Mouse (Mus musculus) neural tube, embryonic 15.5 days (tissue): Measurements from ENCODE around the gene Ppp2r3a. TPM values are rescaled to one million over a fixed set of nuclear protein-coding genes. Genes with fewer than 3 reads are reported as not detected.
A peak's percentile ranks its signal among the peaks of the same experiment; 100 is the strongest.

Experiments
- ATAC-seq: fragments of 200-750 bp; cut with Nextera tagmentation; 2 replicates; pipeline ENCODE4 v1.8.0; 2017; ENCODE audit warnings: mild to moderate bottlenecking, moderate TSS enrichment, moderate library complexity; ENCODE audit not compliant: low FRiP score
- H3K27ac ChIP-seq: fragments of 300-500 bp; sonication (generic); replicated peaks from 2 replicates; pipeline ENCODE4 v1.5.1; 2015; ENCODE audit warnings: mild to moderate bottlenecking, inconsistent platforms
- H3K27me3 ChIP-seq: fragments of 300-500 bp; sonication (generic); replicated peaks from 2 replicates; pipeline ENCODE4 v1.6.1; 2015; ENCODE audit warnings: inconsistent platforms
- H3K36me3 ChIP-seq: fragments of 300-500 bp; sonication (generic); 2 replicates; pipeline ENCODE4 v1.6.1; 2015; ENCODE audit warnings: inconsistent platforms
- H3K4me1 ChIP-seq: fragments of 300-500 bp; sonication (generic); 2 replicates; pipeline ENCODE4 v1.6.1; 2015; ENCODE audit warnings: inconsistent platforms
- H3K4me2 ChIP-seq: fragments of 300-500 bp; sonication (generic); 2 replicates; pipeline ENCODE4 v1.6.1; 2015; ENCODE audit warnings: inconsistent platforms, mild to moderate bottlenecking, moderate library complexity
- H3K4me3 ChIP-seq: fragments of 300-500 bp; sonication (generic); replicated peaks from 2 replicates; pipeline ENCODE4 v1.5.1; 2015; ENCODE audit warnings: mild to moderate bottlenecking, inconsistent platforms
- H3K9ac ChIP-seq: fragments of 300-500 bp; sonication (generic); replicated peaks from 2 replicates; pipeline ENCODE4 v1.6.1; 2015; ENCODE audit warnings: mild to moderate bottlenecking, inconsistent platforms
- H3K9me3 ChIP-seq: fragments of 300-500 bp; sonication (generic); replicated peaks from 2 replicates; pipeline ENCODE4 v1.6.1; 2016; ENCODE audit warnings: inconsistent platforms
- WGBS: fragments of 180-500 bp; shearing (Covaris S2); methylation state at CpG from one replicate; pipeline ENCODE4 v1.1.7; 2015; ENCODE audit warnings: mixed read lengths; 5-methylcytosine and 5-hydroxymethylcytosine counted together
- polyA plus RNA-seq: library from polyadenylated mRNA; unstranded; fragments of >200 nt; fragmentation: Nextera tagmentation; extraction: Ambion mirVana; gene quantifications from 2 replicates; pipeline ENCODE4 v1.2.1, GENCODE M21; 2015

Gene Ppp2r3a
- polyA plus RNA-seq, 1 experiment from 2014 or later = 20.5 TPM

DNA sequence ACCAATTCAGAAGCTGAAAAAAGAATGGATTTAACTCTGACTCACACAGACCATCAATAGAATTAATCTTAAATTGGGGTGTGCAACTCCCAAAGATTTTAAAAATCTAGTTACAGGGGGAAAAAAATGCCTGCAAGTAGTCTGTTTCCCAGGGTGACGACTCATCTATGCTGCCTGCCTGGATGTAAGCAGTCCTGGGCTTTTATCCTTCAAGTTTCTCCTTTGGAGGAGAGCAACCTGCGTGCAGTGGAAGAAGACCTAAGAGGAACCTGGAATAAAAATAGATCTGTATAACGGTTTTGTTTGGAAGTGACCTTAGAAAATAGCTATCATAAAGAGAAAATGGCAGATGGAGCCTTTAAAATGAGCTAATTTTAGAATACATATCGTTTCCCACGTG, 179.1 kb downstream of the Ppp2r3a start:
- Histone ChIP-seq H3K27ac (no peak overlapping the region), H3K4me1 (peaks cover 13% of the 10 kb centered on the region), H3K9ac (no peak overlapping the region; the same call in 1 of the 2 replicates), H3K27me3 (no peaks in the 10 kb centered on the region), H3K4me3 (no peak overlapping the region), H3K36me3 (no peaks in the 10 kb centered on the region), H3K9me3 (no peaks in the 10 kb centered on the region), H3K4me2 (peak overlapping the region; percentile 72; the same call in 1 of the 2 replicates)
- 48% methylated on average over 5 of the region's 5 CpGs for WGBS
- ATAC-seq = no peak

DNA sequence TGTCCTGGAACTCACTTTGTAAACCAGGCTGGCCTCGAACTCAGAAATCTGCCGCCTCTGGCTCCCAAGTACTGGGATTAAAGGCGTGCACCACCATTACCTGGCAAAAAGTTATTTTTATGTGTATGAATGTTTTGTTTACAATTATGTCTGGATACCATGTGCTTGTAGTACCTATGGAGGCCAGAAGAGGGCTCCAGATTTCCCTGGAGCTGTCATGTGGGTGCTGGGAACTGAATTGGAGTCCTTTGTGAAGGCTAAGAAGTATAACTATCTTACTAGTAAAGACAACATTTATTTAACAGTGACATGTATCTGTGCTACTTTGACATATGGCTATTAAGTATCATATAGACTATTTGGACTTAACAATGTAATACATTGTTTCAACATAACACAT, 181.8 kb downstream of the Ppp2r3a start:
- WGBS = 96% methylated on average over 3 of the region's 3 CpGs
- Histone ChIP-seq H3K9me3 (no peaks in the 10 kb centered on the region), H3K36me3 (no peaks in the 10 kb centered on the region), H3K27me3 (no peaks in the 10 kb centered on the region), H3K4me3 (no peak overlapping the region), H3K4me1 (peaks cover 7% of the 10 kb centered on the region), H3K27ac (no peak overlapping the region), H3K9ac (no peak overlapping the region), H3K4me2 (no peak overlapping the region)
- ATAC-seq = no peak

GRCm38 (mm10) chr9:101065076-101065602, 186.5 kb downstream of the Ppp2r3a start:
- H3K4me3 ChIP-seq = no peak overlapping the region
- H3K4me1 ChIP-seq = 0 out of 2 replicates have a peak, but pooled peaks cover 2% of the 10 kb centered on the region
- H3K36me3 ChIP-seq = no peaks in the 10 kb centered on the region
- no peaks in the 10 kb centered on the region for H3K9me3 ChIP-seq
- H3K9ac ChIP-seq = no peak overlapping the region
- WGBS = 70% methylated on average over 3 of the region's 3 CpGs
- ATAC-seq = no peak
- no peak overlapping the region for H3K4me2 ChIP-seq
- no peaks in the 10 kb centered on the region for H3K27me3 ChIP-seq
- H3K27ac ChIP-seq = no peak overlapping the region

DNA sequence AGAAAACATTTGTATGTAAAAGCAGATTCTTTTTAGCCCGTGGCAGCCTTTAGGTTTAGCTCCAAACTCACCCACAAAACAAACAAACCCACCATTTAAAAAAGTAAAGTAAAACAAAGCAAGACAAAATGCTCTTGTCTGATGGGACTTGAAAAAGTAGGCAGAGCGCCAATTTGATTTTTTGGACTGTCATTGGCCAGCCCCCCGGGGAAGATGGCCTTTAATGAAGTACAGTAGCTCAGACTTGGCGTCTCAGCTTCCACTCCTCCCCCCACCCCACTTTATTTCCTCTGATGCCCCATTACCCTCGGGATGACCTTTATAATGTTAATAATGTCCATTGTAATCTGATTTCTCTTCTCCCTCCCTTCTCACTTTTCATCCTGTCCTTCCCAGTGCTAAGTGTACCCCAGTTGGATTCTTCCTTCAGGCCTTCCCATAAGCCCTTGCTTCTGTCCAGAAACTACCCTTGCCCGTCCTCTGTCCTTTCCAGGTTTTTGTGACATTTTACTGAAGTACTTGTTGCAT, 189.3 kb downstream of the Ppp2r3a start:
- no peak for ATAC-seq
- no peak overlapping the region for H3K9ac ChIP-seq
- H3K27ac ChIP-seq = no peak overlapping the region
- WGBS = 53% methylated on average over 6 of the region's 6 CpGs
- H3K27me3 ChIP-seq = no peaks in the 10 kb centered on the region
- H3K36me3 ChIP-seq = no peaks in the 10 kb centered on the region
- no peak overlapping the region for H3K4me2 ChIP-seq
- no peak overlapping the region for H3K4me3 ChIP-seq
- no peaks in the 10 kb centered on the region for H3K9me3 ChIP-seq
- 0 out of 2 replicates have a peak, but pooled peaks cover 2% of the 10 kb centered on the region for H3K4me1 ChIP-seq

DNA sequence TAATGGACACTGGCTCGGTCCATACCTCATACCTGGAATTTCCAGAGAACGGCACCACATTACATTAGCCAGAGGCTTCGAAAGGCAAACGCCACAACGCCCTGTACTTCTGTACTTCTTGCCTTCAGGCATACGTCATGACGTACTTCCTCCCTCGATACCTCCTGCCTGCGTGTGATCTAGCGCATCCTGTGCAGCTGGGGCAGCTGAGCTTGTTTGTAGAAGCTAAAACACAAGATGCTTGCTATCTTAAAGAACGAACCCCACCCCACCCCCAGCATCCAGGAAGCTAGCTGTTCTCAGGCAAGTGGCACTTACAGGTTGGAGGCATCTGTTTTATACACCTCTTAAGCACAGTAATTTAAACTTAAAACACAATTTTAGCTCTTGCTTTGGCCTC, 190.6 kb downstream of the Ppp2r3a start:
- Histone ChIP-seq H3K27ac (no peak overlapping the region), H3K36me3 (no peaks in the 10 kb centered on the region), H3K9me3 (no peaks in the 10 kb centered on the region), H3K4me3 (no peak overlapping the region), H3K9ac (no peak overlapping the region), H3K4me1 (0 out of 2 replicates have a peak, but pooled peaks cover 2% of the 10 kb centered on the region), H3K4me2 (no peak overlapping the region), H3K27me3 (no peaks in the 10 kb centered on the region)
- ATAC-seq = no peak
- 75% methylated on average over 11 of the region's 11 CpGs for WGBS

GRCm38 (mm10) chr9:101057156-101057555, 194.4 kb downstream of the Ppp2r3a start:
- no peaks in the 10 kb centered on the region for H3K27me3 ChIP-seq
- H3K36me3 ChIP-seq = no peaks in the 10 kb centered on the region
- no peak overlapping the region for H3K27ac ChIP-seq
- no peak overlapping the region for H3K4me2 ChIP-seq
- no peak for ATAC-seq
- H3K9me3 ChIP-seq = no peaks in the 10 kb centered on the region
- no peak overlapping the region for H3K4me3 ChIP-seq
- 98% methylated on average over 4 of the region's 4 CpGs for WGBS
- H3K4me1 ChIP-seq = no peaks in the 10 kb centered on the region
- H3K9ac ChIP-seq = no peak overlapping the region

Other genes starting within 250 kb of the Ppp2r3a start
- 25.4 and 27.0 TPM in 2 replicates for gene Pccb, start 216.9 kb downstream of the Ppp2r3a start, polyA plus RNA-seq
- 3.9 TPM in 2 replicates for gene Msl2, start 177.7 kb downstream of the Ppp2r3a start, polyA plus RNA-seq